Mouse (Mus musculus): ENCODE measurements at regions not wholly inside any gene's neighbourhood (a gene's known extent, or its start where the extent isn't known, plus 50 kb on each side); places are given as distances from the start of the nearest gene placed in this dataset.

GRCm38 (mm10) chr4:56178844-56179481, 560.9 kb upstream of the Gm26657 start:
- Histone ChIP-seq H3K27me3 (ENCODE audit: control insufficient read depth, insufficient read depth, low read length) (no peaks in the 10 kb centered on the region), H3K9ac (ENCODE audit: low read length) (no peak overlapping the region), H3K4me1 (ENCODE audit: control insufficient read depth in 2 of 2, insufficient read depth in 2 of 2, low read length in 2 of 2) (peaks cover 2% of the 10 kb centered on the region in 2 experiments; a peak in 3 of 4 replicates), H3K4me3 (ENCODE audit: control insufficient read depth in 1 of 2, insufficient read depth in 1 of 2, low read depth in 1 of 2, low read length in 2 of 2) (no peak overlapping the region), H3K36me3 (ENCODE audit: control insufficient read depth, insufficient read depth, low read length) (no peaks in the 10 kb centered on the region), H3K9me3 (ENCODE audit: control insufficient read depth, low read length) (no peaks in the 10 kb centered on the region), H3K4me2 (ENCODE audit: low read length) (no peak overlapping the region), H3K27ac (replicated peaks in 1 of 2; ENCODE audit: control insufficient read depth in 1 of 2, insufficient read depth in 1 of 2, low read depth in 2 of 2, low read length in 2 of 2) (no peak overlapping the region)
- no peak for ATAC-seq (ENCODE audit: insufficient number of reproducible peaks, insufficient read depth, low FRiP score, low read depth)
- 71% methylated on average over 9 of the region's 9 CpGs for WGBS

GRCm38 (mm10) chr4:56161257-56161594, 578.6 kb upstream of the Gm26657 start:
- no peak for ATAC-seq (ENCODE audit: insufficient number of reproducible peaks, insufficient read depth, low FRiP score, low read depth)
- no peaks in the 10 kb centered on the region for H3K4me1 ChIP-seq (ENCODE audit: control insufficient read depth in 2 of 2, insufficient read depth in 2 of 2, low read length in 2 of 2)
- H3K27ac ChIP-seq (replicated peaks in 1 of 2; ENCODE audit: control insufficient read depth in 1 of 2, insufficient read depth in 1 of 2, low read depth in 2 of 2, low read length in 2 of 2) = no peak overlapping the region
- 0 out of 2 replicates have a peak, but pooled peaks cover 3% of the 10 kb centered on the region for H3K9me3 ChIP-seq (ENCODE audit: control insufficient read depth, low read length)
- H3K4me2 ChIP-seq (ENCODE audit: low read length) = no peak overlapping the region
- H3K4me3 ChIP-seq (ENCODE audit: control insufficient read depth in 1 of 2, insufficient read depth in 1 of 2, low read depth in 1 of 2, low read length in 2 of 2) = no peak overlapping the region
- H3K9ac ChIP-seq (ENCODE audit: low read length) = no peak overlapping the region
- H3K36me3 ChIP-seq (ENCODE audit: control insufficient read depth, insufficient read depth, low read length) = no peaks in the 10 kb centered on the region
- no peaks in the 10 kb centered on the region for H3K27me3 ChIP-seq (ENCODE audit: control insufficient read depth, insufficient read depth, low read length)
- WGBS = 76% methylated on average over 3 of the region's 3 CpGs

- Histone ChIP-seq H3K4me1 (ENCODE audit: control insufficient read depth in 2 of 2, insufficient read depth in 2 of 2, low read length in 2 of 2) (no peaks in the 10 kb centered on the region), H3K9me3 (ENCODE audit: control insufficient read depth, low read length) (0 out of 2 replicates have a peak, but pooled peaks cover 3% of the 10 kb centered on the region), H3K27me3 (ENCODE audit: control insufficient read depth, insufficient read depth, low read length) (no peaks in the 10 kb centered on the region), H3K36me3 (ENCODE audit: control insufficient read depth, insufficient read depth, low read length) (no peaks in the 10 kb centered on the region), H3K4me2 (ENCODE audit: low read length) (no peak overlapping the region), H3K9ac (ENCODE audit: low read length) (no peak overlapping the region), H3K27ac (replicated peaks in 1 of 2; ENCODE audit: control insufficient read depth in 1 of 2, insufficient read depth in 1 of 2, low read depth in 2 of 2, low read length in 2 of 2) (no peak overlapping the region), H3K4me3 (ENCODE audit: control insufficient read depth in 1 of 2, insufficient read depth in 1 of 2, low read depth in 1 of 2, low read length in 2 of 2) (no peak overlapping the region)
- 86% methylated on average over 13 of the region's 13 CpGs for WGBS
- ATAC-seq (ENCODE audit: insufficient number of reproducible peaks, insufficient read depth, low FRiP score, low read depth) = no peak
Measured at GRCm38 (mm10) chr4:56160551-56161256, 579.2 kb upstream of the Gm26657 start.

- H3K4me1 ChIP-seq (ENCODE audit: control insufficient read depth in 2 of 2, insufficient read depth in 2 of 2, low read length in 2 of 2) = no peaks in the 10 kb centered on the region
- H3K9me3 ChIP-seq (ENCODE audit: control insufficient read depth, low read length) = 0 out of 2 replicates have a peak, but pooled peaks cover 3% of the 10 kb centered on the region
- H3K36me3 ChIP-seq (ENCODE audit: control insufficient read depth, insufficient read depth, low read length) = no peaks in the 10 kb centered on the region
- WGBS = 80% methylated on average over 3 of the region's 3 CpGs
- H3K4me2 ChIP-seq (ENCODE audit: low read length) = no peak overlapping the region
- no peaks in the 10 kb centered on the region for H3K27me3 ChIP-seq (ENCODE audit: control insufficient read depth, insufficient read depth, low read length)
- H3K4me3 ChIP-seq (ENCODE audit: control insufficient read depth in 1 of 2, insufficient read depth in 1 of 2, low read depth in 1 of 2, low read length in 2 of 2) = no peak overlapping the region
- H3K27ac ChIP-seq (replicated peaks in 1 of 2; ENCODE audit: control insufficient read depth in 1 of 2, insufficient read depth in 1 of 2, low read depth in 2 of 2, low read length in 2 of 2) = no peak overlapping the region
- H3K9ac ChIP-seq (ENCODE audit: low read length) = no peak overlapping the region
- no peak for ATAC-seq (ENCODE audit: insufficient number of reproducible peaks, insufficient read depth, low FRiP score, low read depth)
Measured at GRCm38 (mm10) chr4:56157521-56158065, 582.3 kb upstream of the Gm26657 start.

GRCm38 (mm10) chr4:56150716-56151115, 589.2 kb upstream of the Gm26657 start:
- H3K4me3 ChIP-seq (ENCODE audit: control insufficient read depth in 1 of 2, insufficient read depth in 1 of 2, low read depth in 1 of 2, low read length in 2 of 2) = no peak overlapping the region
- no peaks in the 10 kb centered on the region for H3K36me3 ChIP-seq (ENCODE audit: control insufficient read depth, insufficient read depth, low read length)
- H3K4me1 ChIP-seq (ENCODE audit: control insufficient read depth in 2 of 2, insufficient read depth in 2 of 2, low read length in 2 of 2) = 0 out of 4 replicates have a peak, but pooled peaks cover 0 to under 1% of the 10 kb centered on the region in 2 experiments
- ATAC-seq (ENCODE audit: insufficient number of reproducible peaks, insufficient read depth, low FRiP score, low read depth) = no peak
- no peaks in the 10 kb centered on the region for H3K27me3 ChIP-seq (ENCODE audit: control insufficient read depth, insufficient read depth, low read length)
- H3K9me3 ChIP-seq (ENCODE audit: control insufficient read depth, low read length) = no peaks in the 10 kb centered on the region
- WGBS = 93% methylated on average over 1 of the region's 1 CpGs
- H3K27ac ChIP-seq (replicated peaks in 1 of 2; ENCODE audit: control insufficient read depth in 1 of 2, insufficient read depth in 1 of 2, low read depth in 2 of 2, low read length in 2 of 2) = no peak overlapping the region
- H3K9ac ChIP-seq (ENCODE audit: low read length) = no peak overlapping the region
- H3K4me2 ChIP-seq (ENCODE audit: low read length) = no peak overlapping the region

GRCm38 (mm10) chr4:56143827-56144226, 596.0 kb upstream of the Gm26657 start:
- H3K4me2 ChIP-seq (ENCODE audit: low read length) = no peak overlapping the region
- no peak overlapping the region for H3K4me3 ChIP-seq (ENCODE audit: control insufficient read depth in 1 of 2, insufficient read depth in 1 of 2, low read depth in 1 of 2, low read length in 2 of 2)
- H3K9me3 ChIP-seq (ENCODE audit: control insufficient read depth, low read length) = no peaks in the 10 kb centered on the region
- no peaks in the 10 kb centered on the region for H3K36me3 ChIP-seq (ENCODE audit: control insufficient read depth, insufficient read depth, low read length)
- WGBS = 85% methylated on average over 2 of the region's 2 CpGs
- H3K27ac ChIP-seq (replicated peaks in 1 of 2; ENCODE audit: control insufficient read depth in 1 of 2, insufficient read depth in 1 of 2, low read depth in 2 of 2, low read length in 2 of 2) = no peak overlapping the region
- H3K27me3 ChIP-seq (ENCODE audit: control insufficient read depth, insufficient read depth, low read length) = no peaks in the 10 kb centered on the region
- H3K9ac ChIP-seq (ENCODE audit: low read length) = no peak overlapping the region
- H3K4me1 ChIP-seq (ENCODE audit: control insufficient read depth in 2 of 2, insufficient read depth in 2 of 2, low read length in 2 of 2) = 0 out of 4 replicates have a peak, but pooled peaks cover 0 to 3% of the 10 kb centered on the region in 2 experiments
- no peak for ATAC-seq (ENCODE audit: insufficient number of reproducible peaks, insufficient read depth, low FRiP score, low read depth)

GRCm38 (mm10) chr4:56136837-56137236, 603.0 kb upstream of the Gm26657 start:
- Histone ChIP-seq H3K9ac (ENCODE audit: low read length) (no peak overlapping the region), H3K27ac (replicated peaks in 1 of 2; ENCODE audit: control insufficient read depth in 1 of 2, insufficient read depth in 1 of 2, low read depth in 2 of 2, low read length in 2 of 2) (no peak overlapping the region), H3K27me3 (ENCODE audit: control insufficient read depth, insufficient read depth, low read length) (no peaks in the 10 kb centered on the region), H3K9me3 (ENCODE audit: control insufficient read depth, low read length) (no peaks in the 10 kb centered on the region), H3K4me1 (ENCODE audit: control insufficient read depth in 2 of 2, insufficient read depth in 2 of 2, low read length in 2 of 2) (no peaks in the 10 kb centered on the region), H3K4me2 (ENCODE audit: low read length) (no peak overlapping the region), H3K36me3 (ENCODE audit: control insufficient read depth, insufficient read depth, low read length) (no peaks in the 10 kb centered on the region), H3K4me3 (ENCODE audit: control insufficient read depth in 1 of 2, insufficient read depth in 1 of 2, low read depth in 1 of 2, low read length in 2 of 2) (no peak overlapping the region)
- WGBS = 86% methylated on average over 3 of the region's 3 CpGs
- no peak for ATAC-seq (ENCODE audit: insufficient number of reproducible peaks, insufficient read depth, low FRiP score, low read depth)
